Comparison of ENCODE assay signal across 8 mouse cellular contexts in the genomic region with DNA sequence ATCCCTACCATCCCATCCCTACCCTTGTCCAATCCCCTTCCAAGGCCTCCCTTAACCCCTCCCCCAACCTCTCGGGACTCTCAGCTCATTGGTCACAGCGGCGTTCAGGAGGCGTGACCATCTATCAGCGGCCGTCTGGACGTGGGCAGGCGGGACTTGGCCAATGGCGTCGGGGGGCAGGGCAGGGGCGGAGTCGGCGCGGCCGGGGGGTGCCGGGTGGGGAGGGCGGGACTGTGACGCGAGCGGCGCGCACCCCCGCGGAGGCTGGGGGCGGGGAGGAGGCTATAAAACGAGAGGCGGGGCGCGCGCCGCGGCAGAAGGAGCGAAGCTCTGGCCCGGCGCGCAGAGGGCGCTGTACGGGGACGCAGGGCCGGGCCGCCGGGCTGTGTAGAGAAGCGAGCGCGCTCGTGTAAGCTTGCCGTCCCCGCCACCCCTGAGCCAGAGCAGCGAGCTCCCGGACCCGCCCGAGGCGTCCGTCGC. TPM values are rescaled to one million over a fixed set of nuclear protein-coding genes. Genes with fewer than 3 reads are reported as not detected.
DNase-seq lines count a peak whose midpoint lies in the region; ATAC-seq and TF ChIP-seq lines count a peak whose summit lies in the region.

A gene (plus strand): TSS at position 331 of the 480 bp plus-strand sequence.

- 0 out of 2 replicates have a peak, but pooled peaks cover under 1% of the 10 kb centered on the region for H3K27me3 ChIP-seq in forebrain, embryonic 10.5 days (ENCODE audit: poor library complexity, severe bottlenecking)
- H3K27me3 ChIP-seq in heart, embryonic 15.5 days = no peaks in the 10 kb centered on the region
- H3K27me3 ChIP-seq in liver, embryonic 14.5 days (ENCODE audit: control insufficient read depth, insufficient read depth, low read length) = no peaks in the 10 kb centered on the region
- no peaks in the 10 kb centered on the region for H3K27me3 ChIP-seq in neural tube, embryonic 11.5 days (ENCODE audit: control insufficient read depth, insufficient read depth, low read length)
- no peaks in the 10 kb centered on the region for H3K27me3 ChIP-seq in stomach, postnatal 0 days (ENCODE audit: control insufficient read depth, insufficient read depth, low read length)

- peaks cover 54% of the 10 kb centered on the region for H3K4me1 ChIP-seq in forebrain, embryonic 10.5 days
- H3K4me1 ChIP-seq in heart, embryonic 15.5 days (replicated peaks) = peaks cover 17% of the 10 kb centered on the region
- peaks cover 5 to 7% of the 10 kb centered on the region in 2 experiments; a peak in 2 of 4 replicates for H3K4me1 ChIP-seq in liver, embryonic 14.5 days (replicated peaks; ENCODE audit: control insufficient read depth in 2 of 2, insufficient read depth in 2 of 2, low read length in 1 of 2)
- peaks cover 13% of the 10 kb centered on the region for H3K4me1 ChIP-seq in neural tube, embryonic 11.5 days (ENCODE audit: control insufficient read depth, insufficient read depth, low read length)
- no peaks in the 10 kb centered on the region for H3K4me1 ChIP-seq in stomach, postnatal 0 days (replicated peaks; ENCODE audit: control insufficient read depth, insufficient read depth)

- H3K4me2 ChIP-seq in heart, embryonic 15.5 days = peak within 1 kb of the TSS; percentile 86
- peak within 1 kb of the TSS; percentile 91 for H3K4me2 ChIP-seq in liver, embryonic 14.5 days (ENCODE audit: low read depth)
- H3K4me2 ChIP-seq in neural tube, embryonic 11.5 days (ENCODE audit: low read depth) = peak within 1 kb of the TSS; percentile 97
- H3K4me2 ChIP-seq in stomach, postnatal 0 days (replicated peaks; ENCODE audit: low read depth) = peak within 1 kb of the TSS; percentile 95

- H3K36me3 ChIP-seq in forebrain, embryonic 10.5 days (replicated peaks) = peaks cover 21% of the 10 kb centered on the region
- H3K36me3 ChIP-seq in heart, embryonic 15.5 days = peaks cover 14% of the 10 kb centered on the region
- H3K36me3 ChIP-seq in liver, embryonic 14.5 days (replicated peaks; ENCODE audit: control insufficient read depth, insufficient read depth, low read depth) = peaks cover 8% of the 10 kb centered on the region
- no peaks in the 10 kb centered on the region; the same call in 1 of the 2 replicates for H3K36me3 ChIP-seq in neural tube, embryonic 11.5 days (ENCODE audit: control insufficient read depth, insufficient read depth, low read length)
- H3K36me3 ChIP-seq in stomach, postnatal 0 days (ENCODE audit: control insufficient read depth, insufficient read depth, low read length) = peaks cover 7% of the 10 kb centered on the region

- no peak for TF ChIP-seq EP300 in liver, embryonic 14.5 days (IDR thresholded peaks at IDR 0.05; ENCODE audit: low read depth)
- no peak for TF ChIP-seq EP300 in stomach, postnatal 0 days (optimal IDR thresholded peaks at IDR 0.05)

- peak within 1 kb of the TSS; percentile 99 for H3K27ac ChIP-seq in forebrain, embryonic 10.5 days
- peak within 1 kb of the TSS; percentile 99 for H3K27ac ChIP-seq in heart, embryonic 15.5 days
- peak within 1 kb of the TSS; percentile 77 for H3K27ac ChIP-seq in liver, embryonic 14.5 days
- H3K27ac ChIP-seq in neural tube, embryonic 11.5 days (ENCODE audit: low read depth, low read length) = peak within 1 kb of the TSS; percentile 98
- H3K27ac ChIP-seq in stomach, postnatal 0 days (replicated peaks) = peak within 1 kb of the TSS; percentile 99

- DNase-seq in c-Kit-negative CD71-positive TER-119-positive erythroid progenitor cells, embryonic 14.5 days (ENCODE audit: low read depth, low spot score) = peak; percentile 99
- peak; percentile 99 for DNase-seq in forebrain, embryonic 10.5 days (ENCODE audit: extremely low spot score, low spot score)
- DNase-seq in kidney, postnatal 25 days = peak; percentile 98 to 100
- peak; percentile 99 for DNase-seq in liver, embryonic 14.5 days (ENCODE audit: low read depth in 3 of 3, low spot score in 3 of 3)
- peak; percentile 98 for DNase-seq in neural tube, embryonic 11.5 days (ENCODE audit: low spot score)
- peak; percentile 99 for DNase-seq in stomach, postnatal 0 days (ENCODE audit: low spot score)

- TF ChIP-seq CTCF in liver, embryonic 14.5 days (IDR thresholded peaks at IDR 0.05; ENCODE audit: low read depth) = peak; percentile 45
- peak; percentile 54 for TF ChIP-seq CTCF in stomach, postnatal 0 days (IDR thresholded peaks at IDR 0.05; ENCODE audit: low read depth)

- H3K4me3 ChIP-seq in forebrain, embryonic 10.5 days = peak within 1 kb of the TSS; percentile 96
- H3K4me3 ChIP-seq in heart, embryonic 15.5 days = peak within 1 kb of the TSS; percentile 87
- H3K4me3 ChIP-seq in liver, embryonic 14.5 days (ENCODE audit: insufficient read depth in 1 of 2, low read depth in 2 of 2, low read length in 2 of 2) = peak within 1 kb of the TSS; percentile 62 to 85
- peak within 1 kb of the TSS; percentile 96 for H3K4me3 ChIP-seq in neural tube, embryonic 11.5 days (ENCODE audit: low read depth, low read length)
- peak within 1 kb of the TSS; percentile 97 for H3K4me3 ChIP-seq in stomach, postnatal 0 days (ENCODE audit: low read depth, low read length)

- ATAC-seq in CD4-positive, CD25-positive, alpha-beta regulatory T cell, adult 4 months = peak; percentile 89
- peak; percentile 96 for ATAC-seq in heart, embryonic 15.5 days (replicated peaks; ENCODE audit: insufficient number of reproducible peaks, insufficient read depth, low FRiP score, low read depth)
- ATAC-seq in liver, embryonic 14.5 days (ENCODE audit: insufficient read depth) = peak; percentile 91
- peak; percentile 96 for ATAC-seq in neural tube, embryonic 11.5 days (ENCODE audit: insufficient read depth, low FRiP score, low TSS enrichment)
- ATAC-seq in stomach, postnatal 0 days (ENCODE audit: low FRiP score, low TSS enrichment) = peak; percentile 95

- H3K9me3 ChIP-seq in forebrain, embryonic 10.5 days = no peaks in the 10 kb centered on the region
- no peaks in the 10 kb centered on the region for H3K9me3 ChIP-seq in heart, embryonic 15.5 days (replicated peaks)
- no peaks in the 10 kb centered on the region for H3K9me3 ChIP-seq in liver, embryonic 14.5 days (ENCODE audit: control insufficient read depth, low read length)
- no peaks in the 10 kb centered on the region for H3K9me3 ChIP-seq in neural tube, embryonic 11.5 days (ENCODE audit: control insufficient read depth, low read length)
- no peaks in the 10 kb centered on the region for H3K9me3 ChIP-seq in stomach, postnatal 0 days (ENCODE audit: control insufficient read depth, low read length)

- H3K9ac ChIP-seq in heart, embryonic 15.5 days = peak within 1 kb of the TSS; percentile 93
- H3K9ac ChIP-seq in liver, embryonic 14.5 days (replicated peaks) = peak within 1 kb of the TSS; percentile 80
- H3K9ac ChIP-seq in neural tube, embryonic 11.5 days (ENCODE audit: low read length) = peak within 1 kb of the TSS; percentile 95
- H3K9ac ChIP-seq in stomach, postnatal 0 days (ENCODE audit: low read length) = peak within 1 kb of the TSS; percentile 98

- under 1% methylated on average over 55 of the region's 55 CpGs for WGBS in forebrain, embryonic 10.5 days
- under 1% methylated on average over 55 of the region's 55 CpGs for WGBS in heart, embryonic 15.5 days
- under 1% methylated on average over 52 of the region's 55 CpGs for WGBS in liver, embryonic 14.5 days (ENCODE audit: insufficient replicate concordance)
- 1% methylated on average over 30 of the region's 55 CpGs for WGBS in neural tube, embryonic 11.5 days
- WGBS in stomach, postnatal 0 days = 0% methylated on average over 31 of the region's 55 CpGs

RNA-seq across cellular contexts. Expression of the gene that starts here (rescaled TPM):
- 1 to 10 TPM; 4.7 to 8.9 TPM for polyA plus RNA-seq in CD4-positive, CD25-positive, alpha-beta regulatory T cell, adult 4 months (2017; shearing (Covaris generic))
- polyA plus RNA-seq in forebrain, embryonic 10.5 days (2016; fragmentation: Nextera tagmentation; extraction: Ambion mirVana) = 18.8 and 20.1 TPM in 2 replicates
- 37.7 and 45.5 TPM in 2 replicates for polyA plus RNA-seq in heart, embryonic 15.5 days (2015; fragmentation: Nextera tagmentation; extraction: Ambion mirVana)
- 7.5 and 7.8 TPM in 2 replicates for polyA plus RNA-seq in liver, embryonic 14.5 days (2012; rRNA removed)
- polyA plus RNA-seq in liver, embryonic 14.5 days (2014; fragmentation: Nextera tagmentation; extraction: Ambion mirVana) = 8.3 and 9.1 TPM in 2 replicates
- 33.3 and 35.6 TPM in 2 replicates for polyA plus RNA-seq in neural tube, embryonic 11.5 days (2014; fragmentation: Nextera tagmentation; extraction: Ambion mirVana)
- polyA plus RNA-seq in stomach, postnatal 0 days (2015; fragmentation: Nextera tagmentation; extraction: Ambion mirVana) = 71.1 and 74.1 TPM in 2 replicates

Comparison
In these comparisons a context has a peak if more than half of its experiments do, and no peak if none do; other contexts are left out.
1. Peak in every context shown above with its lines: DNase-seq, ATAC-seq, H3K4me3 ChIP-seq and H3K27ac ChIP-seq.